Mouse (Mus musculus): ENCODE results near the gene Tmco4. TPM values are rescaled to one million over a fixed set of nuclear protein-coding genes. Genes with fewer than 3 reads are reported as not detected.
A peak's percentile ranks its signal among the peaks of the same experiment; 100 is the strongest.
"Not testable (repeated sequence)": the region's sequence is repeated elsewhere in the genome, so short reads cannot be mapped to it uniquely, and the experiment has no call there.

The Tmco4 gene
- total and polyA plus RNA-seq, 2 experiments from 2014 or later, result 1.3 to 1.9 TPM

GRCm38 (mm10) chr4:138968772-138969556 lies 3.7 kb upstream of the Tmco4 start:
- Histone ChIP-seq H3K27ac (ENCODE audit: low read depth, low read length) (no peak overlapping the region), H3K4me3 (ENCODE audit: low read depth, low read length) (no peak overlapping the region), H3K9ac (replicated peaks; ENCODE audit: low read length, poor library complexity, severe bottlenecking) (no peak overlapping the region), H3K9me3 (ENCODE audit: low read length) (no peaks in the 10 kb centered on the region), H3K36me3 (ENCODE audit: insufficient read depth, low read length) (no peaks in the 10 kb centered on the region), H3K4me1 (ENCODE audit: insufficient read depth, low read length) (peaks cover 9% of the 10 kb centered on the region), H3K4me2 (ENCODE audit: low read depth, low read length, poor library complexity, severe bottlenecking) (no peak overlapping the region), H3K27me3 (ENCODE audit: insufficient read depth, low read length) (peaks cover 3% of the 10 kb centered on the region; the same call in 1 of the 2 replicates)
- TF ChIP-seq CTCF (IDR thresholded peaks at IDR 0.05), result no peak
- ATAC-seq (ENCODE audit: low FRiP score), result no peak
- 78% methylated on average over 16 of the region's 16 CpGs for WGBS
- DNase-seq (ENCODE audit: low spot score), result no peak

GRCm38 (mm10) chr4:138969736-138970135 lies 3.0 kb upstream of the Tmco4 start:
- peaks cover 3% of the 10 kb centered on the region; the same call in 1 of the 2 replicates for H3K27me3 ChIP-seq (ENCODE audit: insufficient read depth, low read length)
- no peak for TF ChIP-seq CTCF (IDR thresholded peaks at IDR 0.05)
- ATAC-seq (ENCODE audit: low FRiP score) (no peak), DNase-seq (ENCODE audit: low spot score) (no peak)
- H3K4me3 ChIP-seq (ENCODE audit: low read depth, low read length), result no peak overlapping the region
- no peak overlapping the region for H3K4me2 ChIP-seq (ENCODE audit: low read depth, low read length, poor library complexity, severe bottlenecking)
- WGBS, result 71% methylated on average over 9 of the region's 9 CpGs
- no peaks in the 10 kb centered on the region for H3K36me3 ChIP-seq (ENCODE audit: insufficient read depth, low read length)
- peaks cover 9% of the 10 kb centered on the region for H3K4me1 ChIP-seq (ENCODE audit: insufficient read depth, low read length)
- no peak overlapping the region for H3K9ac ChIP-seq (replicated peaks; ENCODE audit: low read length, poor library complexity, severe bottlenecking)
- H3K27ac ChIP-seq (ENCODE audit: low read depth, low read length), result no peak overlapping the region
- no peaks in the 10 kb centered on the region for H3K9me3 ChIP-seq (ENCODE audit: low read length)

- ATAC-seq (ENCODE audit: low FRiP score) (no peak), DNase-seq (ENCODE audit: low spot score) (no peak)
- no peaks in the 10 kb centered on the region for H3K9me3 ChIP-seq (ENCODE audit: low read length)
- WGBS, result 96% methylated on average over 6 of the region's 6 CpGs
- H3K4me2 ChIP-seq (ENCODE audit: low read depth, low read length, poor library complexity, severe bottlenecking), result no peak overlapping the region
- no peaks in the 10 kb centered on the region for H3K36me3 ChIP-seq (ENCODE audit: insufficient read depth, low read length)
- H3K27ac ChIP-seq (ENCODE audit: low read depth, low read length), result no peak overlapping the region
- no peak for TF ChIP-seq CTCF (IDR thresholded peaks at IDR 0.05)
- H3K9ac ChIP-seq (replicated peaks; ENCODE audit: low read length, poor library complexity, severe bottlenecking), result no peak overlapping the region
- peaks cover 9% of the 10 kb centered on the region for H3K4me1 ChIP-seq (ENCODE audit: insufficient read depth, low read length)
- H3K4me3 ChIP-seq (ENCODE audit: low read depth, low read length), result no peak overlapping the region
- H3K27me3 ChIP-seq (ENCODE audit: insufficient read depth, low read length), result peaks cover 3% of the 10 kb centered on the region; the same call in 1 of the 2 replicates
Observed at GRCm38 (mm10) chr4:138971371-138971770, 1.3 kb upstream of the Tmco4 start.

- H3K4me3 ChIP-seq (ENCODE audit: low read depth, low read length), result peak overlapping the region; percentile 36; the same call in 1 of the 2 replicates
- H3K27ac ChIP-seq (ENCODE audit: low read depth, low read length), result no peak overlapping the region
- H3K9ac ChIP-seq (replicated peaks; ENCODE audit: low read length, poor library complexity, severe bottlenecking), result no peak overlapping the region
- DNase-seq (ENCODE audit: low spot score), result peak; percentile 67
- H3K36me3 ChIP-seq (ENCODE audit: insufficient read depth, low read length), result no peaks in the 10 kb centered on the region
- peak overlapping the region; percentile 74 for H3K4me2 ChIP-seq (ENCODE audit: low read depth, low read length, poor library complexity, severe bottlenecking)
- H3K27me3 ChIP-seq (ENCODE audit: insufficient read depth, low read length), result peaks cover 3% of the 10 kb centered on the region; the same call in 1 of the 2 replicates
- 20% methylated on average over 20 of the region's 20 CpGs for WGBS
- H3K9me3 ChIP-seq (ENCODE audit: low read length), result no peaks in the 10 kb centered on the region
- ATAC-seq (ENCODE audit: low FRiP score), result peak; percentile 31; the same call in 1 of the 2 replicates
- peak; percentile 51 for TF ChIP-seq CTCF (IDR thresholded peaks at IDR 0.05)
- H3K4me1 ChIP-seq (ENCODE audit: insufficient read depth, low read length), result peaks cover 9% of the 10 kb centered on the region
Observed at GRCm38 (mm10) chr4:138972139-138972826, 405 bp upstream of the Tmco4 start.

- DNase-seq (ENCODE audit: low spot score) (no peak), ATAC-seq (ENCODE audit: low FRiP score) (no peak)
- Histone ChIP-seq H3K9ac (replicated peaks; ENCODE audit: low read length, poor library complexity, severe bottlenecking) (no peak overlapping the region), H3K4me3 (ENCODE audit: low read depth, low read length) (peak overlapping the region; percentile 36), H3K4me2 (ENCODE audit: low read depth, low read length, poor library complexity, severe bottlenecking) (peak overlapping the region; percentile 74; the same call in 1 of the 2 replicates), H3K9me3 (ENCODE audit: low read length) (no peaks in the 10 kb centered on the region), H3K27me3 (ENCODE audit: insufficient read depth, low read length) (peaks cover 3% of the 10 kb centered on the region; the same call in 1 of the 2 replicates), H3K36me3 (ENCODE audit: insufficient read depth, low read length) (no peaks in the 10 kb centered on the region), H3K27ac (ENCODE audit: low read depth, low read length) (no peak overlapping the region), H3K4me1 (ENCODE audit: insufficient read depth, low read length) (peaks cover 13% of the 10 kb centered on the region)
- no peak for TF ChIP-seq CTCF (IDR thresholded peaks at IDR 0.05)
- WGBS, result 67% methylated on average over 3 of the region's 3 CpGs
Observed at GRCm38 (mm10) chr4:138973719-138974115, 1.0 kb downstream of the Tmco4 start.

GRCm38 (mm10) chr4:138974540-138974939 lies 1.9 kb downstream of the Tmco4 start:
- not testable (repeated sequence) for H3K4me3 ChIP-seq (ENCODE audit: low read depth, low read length); DNase-seq (ENCODE audit: low spot score); H3K27ac ChIP-seq (ENCODE audit: low read depth, low read length); H3K27me3 ChIP-seq (ENCODE audit: insufficient read depth, low read length); H3K4me2 ChIP-seq (ENCODE audit: low read depth, low read length, poor library complexity, severe bottlenecking); H3K36me3 ChIP-seq (ENCODE audit: insufficient read depth, low read length); H3K9me3 ChIP-seq (ENCODE audit: low read length); H3K9ac ChIP-seq (replicated peaks; ENCODE audit: low read length, poor library complexity, severe bottlenecking); ATAC-seq (ENCODE audit: low FRiP score)
- 82% methylated on average over 2 of the region's 2 CpGs for WGBS
- peaks cover 13% of the 10 kb centered on the region for H3K4me1 ChIP-seq (ENCODE audit: insufficient read depth, low read length)

All from midbrain, postnatal 0 days (tissue).